Mouse (Mus musculus) heart, postnatal 25 days (tissue): ENCODE measurements around the gene Zfp341. TPM values are rescaled to one million over a fixed set of nuclear protein-coding genes. Genes with fewer than 3 reads are reported as not detected.

Source experiments
- DNase-seq: peaks from one replicate; pipeline ENCODE4 v3.0.0; 2022; ENCODE audit warnings: low spot score
- intact Hi-C: fragments of 180-260 bp; cut with DNase I; formaldehyde crosslinking; loops from one replicate; pipeline ENCODE4 v1.15.1; 2025
- total RNA-seq, 2 experiments: library from RNA; stranded (reverse); gene quantifications; 2 replicates each; pipeline ENCODE4 v1.2.3; 2021

Zfp341 gene
- total RNA-seq, 2 experiments from 2014 or later = 3.0 to 3.1 TPM

GRCm38 (mm10) chr2:154583906-154584872, 28.9 kb upstream of the Zfp341 start:
- no peak for DNase-seq
- intact Hi-C loops = no loop called here

- intact Hi-C loops = loop anchor here (5.0 kb wide), 1 partner anchor 33 kb away; the partner anchor contains the start of gene Actl10
- DNase-seq = no peak
These were observed 28.0 kb upstream of the Zfp341 start for GRCm38 (mm10) chr2:154584931-154585601.

- intact Hi-C loops = loop anchor here (5.0 kb wide), 1 partner anchor 34 kb away; the partner anchor contains the start of gene Actl10
- DNase-seq = no peak
These were observed 26.7 kb upstream of the Zfp341 start for GRCm38 (mm10) chr2:154586405-154586804.

GRCm38 (mm10) chr2:154589051-154589450, 24.0 kb upstream of the Zfp341 start:
- intact Hi-C loops = loop anchor here (5.0 kb wide), 1 partner anchor 37 kb away; the partner anchor contains the start of gene Actl10
- no peak for DNase-seq

GRCm38 (mm10) chr2:154591239-154591638, 21.9 kb upstream of the Zfp341 start:
- DNase-seq = no peak
- intact Hi-C loops = no loop called here

GRCm38 (mm10) chr2:154593025-154593424, 20.1 kb upstream of the Zfp341 start:
- no peak for DNase-seq
- intact Hi-C loops = no loop called here

GRCm38 (mm10) chr2:154595775-154596174, 17.3 kb upstream of the Zfp341 start:
- intact Hi-C loops = no loop called here
- DNase-seq = no peak

GRCm38 (mm10) chr2:154597399-154597798, 15.7 kb upstream of the Zfp341 start:
- intact Hi-C loops = no loop called here
- no peak for DNase-seq

- intact Hi-C loops = loop anchor here (2.0 kb wide), 1 partner anchor 30 kb away; no protein-coding TSS in a partner anchor
- DNase-seq = no peak
These were observed 12.5 kb upstream of the Zfp341 start for GRCm38 (mm10) chr2:154600586-154600985.

- intact Hi-C loops = loop anchor here (2.0 kb wide), 1 partner anchor 31 kb away; no protein-coding TSS in a partner anchor
- no peak for DNase-seq
These were observed 11.8 kb upstream of the Zfp341 start for GRCm38 (mm10) chr2:154601324-154601723.

- DNase-seq = no peak
- intact Hi-C loops = no loop called here
These were observed 10.0 kb upstream of the Zfp341 start for GRCm38 (mm10) chr2:154603007-154603637.

- intact Hi-C loops = no loop called here
- DNase-seq = peak; percentile 99
These were observed 9.4 kb upstream of the Zfp341 start, which contains the start of gene Pxmp4 for GRCm38 (mm10) chr2:154603638-154604153. Pxmp4 (minus strand) TSS chr2:154603708.

GRCm38 (mm10) chr2:154604156-154604555, 8.9 kb upstream of the Zfp341 start:
- DNase-seq = no peak
- intact Hi-C loops = no loop called here

- intact Hi-C loops = no loop called here
- DNase-seq = no peak
These were observed 6.1 kb upstream of the Zfp341 start for GRCm38 (mm10) chr2:154606965-154607364.

- intact Hi-C loops = no loop called here
- DNase-seq = no peak
These were observed 3.9 kb upstream of the Zfp341 start for GRCm38 (mm10) chr2:154609050-154609767.

GRCm38 (mm10) chr2:154614841-154615576, 1.9 kb downstream of the Zfp341 start:
- no peak for DNase-seq
- intact Hi-C loops = loop anchor here (5.0 kb wide), 2 partner anchors 63 to 178 kb away; partner anchors contain the start of genes Actl10 and Cbfa2t2

- DNase-seq = no peak
- intact Hi-C loops = no loop called here
These were observed 2.6 kb downstream of the Zfp341 start for GRCm38 (mm10) chr2:154615674-154616073.

- DNase-seq = no peak
- intact Hi-C loops = no loop called here
These were observed 4.0 kb downstream of the Zfp341 start for GRCm38 (mm10) chr2:154617061-154617460.
